Mouse (Mus musculus) MEL-GATA-1-ER (cell line): ENCODE measurements around the gene Gpr153.

Experiments used
- DNase-seq: peaks from one replicate; pipeline ENCODE4 v3.0.0-alpha.2; 2012; ENCODE audit warnings: low read depth; ENCODE audit errors: extremely low read depth

The Gpr153 gene

GRCm38 (mm10) chr4:152287317-152288120 lies 13.5 kb downstream of the Gpr153 start:
- no peak for DNase-seq

GRCm38 (mm10) chr4:152288398-152288945 lies 14.4 kb downstream of the Gpr153 start:
- DNase-seq: no peak

- no peak for DNase-seq
These were observed 16.4 kb downstream of the Gpr153 start for GRCm38 (mm10) chr4:152290385-152290784.

- no peak for DNase-seq
These were observed 17.0 kb downstream of the Gpr153 start for GRCm38 (mm10) chr4:152290991-152291390.

- DNase-seq: no peak
These were observed 17.5 kb downstream of the Gpr153 start, which contains the start of gene Hes3 for GRCm38 (mm10) chr4:152291562-152291961. Gene Hes3 (minus strand): TSS chr4:152291662.

- no peak for DNase-seq
These were observed 18.2 kb downstream of the Gpr153 start for GRCm38 (mm10) chr4:152292102-152292765.

- no peak for DNase-seq
These were observed 20.3 kb downstream of the Gpr153 start for GRCm38 (mm10) chr4:152294188-152294929.

GRCm38 (mm10) chr4:152295916-152296315 lies 21.9 kb downstream of the Gpr153 start:
- DNase-seq: peak; percentile 93

- DNase-seq: no peak
These were observed 22.3 kb downstream of the Gpr153 start for GRCm38 (mm10) chr4:152296371-152296770.

- DNase-seq: peak; percentile 84
These were observed 23.1 kb downstream of the Gpr153 start, which contains the start of gene Icmt for GRCm38 (mm10) chr4:152296874-152297861. Gene Icmt (plus strand): TSS chr4:152297227.

GRCm38 (mm10) chr4:152298836-152299235 lies 24.8 kb downstream of the Gpr153 start:
- DNase-seq: no peak

GRCm38 (mm10) chr4:152300375-152300774 lies 26.3 kb downstream of the Gpr153 start:
- no peak for DNase-seq

GRCm38 (mm10) chr4:152302012-152302411 lies 28.0 kb downstream of the Gpr153 start:
- no peak for DNase-seq

- no peak for DNase-seq
These were observed 29.1 kb downstream of the Gpr153 start for GRCm38 (mm10) chr4:152303172-152303571.

- no peak for DNase-seq
These were observed 30.7 kb downstream of the Gpr153 start for GRCm38 (mm10) chr4:152304685-152305084.

- no peak for DNase-seq
These were observed 32.0 kb downstream of the Gpr153 start for GRCm38 (mm10) chr4:152305991-152306390.

GRCm38 (mm10) chr4:152307542-152307941 lies 33.5 kb downstream of the Gpr153 start:
- no peak for DNase-seq

GRCm38 (mm10) chr4:152312186-152312585 lies 38.2 kb downstream of the Gpr153 start:
- DNase-seq: no peak

GRCm38 (mm10) chr4:152313211-152313632 lies 39.2 kb downstream of the Gpr153 start:
- DNase-seq: no peak

GRCm38 (mm10) chr4:152313934-152314333 lies 39.9 kb downstream of the Gpr153 start:
- DNase-seq: no peak
